Mouse (Mus musculus) cerebellum, postnatal 14 days (tissue): ENCODE measurements around the gene Zfp652.
A peak's percentile ranks its signal among the peaks of the same experiment; 100 is the strongest.
"Not testable (repeated sequence)": the region's sequence is repeated elsewhere in the genome, so short reads cannot be mapped to it uniquely, and the experiment has no call there.

Experiments
- DNase-seq, 2 experiments: peaks; one replicate each; pipeline ENCODE4 v3.0.0; 2021; ENCODE audit warnings: mixed read lengths in 2 of 2

Zfp652 gene

DNA sequence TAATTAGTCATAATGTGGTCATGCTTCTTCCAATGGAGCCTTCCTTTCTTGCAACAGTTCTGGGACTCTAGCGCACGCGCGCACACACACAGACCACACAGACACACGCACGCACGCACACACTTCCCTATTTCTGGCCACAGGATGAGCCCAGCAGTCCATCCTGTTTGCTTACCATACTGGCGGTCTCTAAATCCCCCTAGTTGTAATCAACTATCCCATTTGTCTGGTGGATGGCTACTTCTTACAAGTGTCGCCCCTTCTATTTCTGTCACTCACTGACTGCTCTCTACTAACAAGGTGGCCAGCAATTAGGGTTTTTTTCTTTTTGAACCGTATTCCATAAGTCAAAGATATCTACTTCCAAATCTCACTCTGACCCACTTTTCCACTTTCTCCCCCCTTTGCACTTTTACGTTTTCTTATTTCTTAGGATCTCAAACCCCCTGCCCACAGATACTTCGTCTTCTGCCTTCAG is 349 bp upstream of the Zfp652 start:
- DNase-seq: peak; percentile 41 to 43

DNA sequence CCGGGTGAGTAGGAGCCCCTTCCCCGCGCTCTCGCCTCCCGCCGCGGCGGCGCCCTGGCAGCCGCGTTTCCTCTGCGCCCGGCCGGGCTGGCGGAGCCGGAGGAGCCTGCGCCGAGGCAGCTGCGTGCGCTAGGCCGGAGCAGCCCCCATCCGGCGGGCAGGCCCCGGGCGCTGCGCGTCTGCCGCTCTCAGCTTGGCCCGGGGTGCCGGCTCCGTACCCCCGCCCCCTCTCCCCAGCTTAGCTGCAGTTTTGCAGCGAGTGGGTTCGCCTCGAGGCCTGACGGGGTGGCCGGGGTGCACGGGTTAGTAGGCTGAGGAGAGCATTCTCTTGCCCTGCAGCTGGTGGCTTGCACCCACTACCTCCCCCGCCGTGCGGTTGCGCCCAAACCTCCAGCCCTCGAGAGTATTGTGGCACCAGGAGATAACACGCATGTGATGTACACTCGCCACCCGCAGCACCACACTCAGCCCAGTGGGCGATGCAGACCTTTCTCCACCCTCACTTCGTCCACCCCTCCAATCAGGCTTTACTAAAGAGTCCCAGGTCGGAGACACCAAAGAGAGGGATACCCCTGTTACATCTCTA is 845 bp downstream of the Zfp652 start:
- DNase-seq: peak in 1 of 2 experiments; percentile 68

DNA sequence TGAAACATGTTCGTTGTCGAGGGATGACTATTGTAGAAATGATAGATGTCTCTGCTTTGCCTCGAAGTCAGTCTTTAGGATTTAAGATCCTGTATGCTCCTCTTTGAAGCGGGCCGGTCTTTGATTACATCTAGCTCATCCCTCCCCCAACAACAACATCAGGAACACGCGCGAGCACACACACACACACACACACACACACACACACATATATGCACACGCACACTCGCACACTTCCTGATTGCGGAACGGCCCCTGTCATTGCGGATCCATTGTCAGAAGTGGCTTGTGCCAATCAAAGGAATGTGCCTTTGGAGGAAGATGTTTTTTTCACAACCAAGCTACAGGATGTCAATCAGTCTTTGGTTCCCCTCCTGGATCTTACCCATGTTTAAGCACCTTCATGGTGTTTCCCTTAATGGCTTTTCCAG is 1.4 kb downstream of the Zfp652 start:
- peak in 1 of 2 experiments; percentile 40 for DNase-seq

DNA sequence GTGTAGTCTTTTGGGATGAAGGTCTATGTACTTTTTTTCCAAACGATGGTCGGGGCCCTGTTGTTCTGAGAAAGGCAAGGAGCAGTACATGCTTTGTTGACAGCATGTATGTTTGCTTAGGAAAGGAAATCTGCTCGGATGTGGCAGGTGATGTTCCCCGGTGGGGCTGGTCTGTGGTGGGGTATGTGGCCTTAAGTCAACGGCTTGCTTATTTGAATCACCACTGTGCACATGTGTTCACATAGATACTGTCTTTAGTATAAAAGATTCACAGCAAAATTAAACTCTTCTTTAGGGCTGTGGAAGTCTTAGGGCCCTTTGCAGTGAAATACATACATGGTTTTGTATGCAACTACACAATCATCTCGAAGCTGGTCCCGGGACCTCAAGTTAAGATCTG is 1.9 kb downstream of the Zfp652 start:
- no peak for DNase-seq

DNA sequence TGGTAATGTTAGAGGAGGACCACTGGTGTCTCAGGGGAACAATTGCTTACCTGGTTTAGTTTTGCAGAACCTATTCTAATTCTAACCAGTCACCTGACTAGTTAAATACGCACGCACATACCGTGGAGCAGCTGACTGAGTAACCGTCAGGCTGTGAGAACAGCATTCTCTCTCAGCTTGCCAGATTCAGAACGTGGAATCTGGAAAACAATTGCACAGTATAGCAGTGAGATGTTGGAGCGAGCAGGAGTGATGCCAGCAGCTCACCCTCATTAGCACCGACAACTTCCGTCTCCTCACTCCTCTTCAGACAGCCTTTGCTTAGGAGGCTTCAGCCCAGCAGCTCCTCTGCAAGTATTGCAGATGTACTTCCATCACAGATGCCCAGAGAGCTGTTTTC is 3.7 kb downstream of the Zfp652 start:
- DNase-seq: no peak

DNA sequence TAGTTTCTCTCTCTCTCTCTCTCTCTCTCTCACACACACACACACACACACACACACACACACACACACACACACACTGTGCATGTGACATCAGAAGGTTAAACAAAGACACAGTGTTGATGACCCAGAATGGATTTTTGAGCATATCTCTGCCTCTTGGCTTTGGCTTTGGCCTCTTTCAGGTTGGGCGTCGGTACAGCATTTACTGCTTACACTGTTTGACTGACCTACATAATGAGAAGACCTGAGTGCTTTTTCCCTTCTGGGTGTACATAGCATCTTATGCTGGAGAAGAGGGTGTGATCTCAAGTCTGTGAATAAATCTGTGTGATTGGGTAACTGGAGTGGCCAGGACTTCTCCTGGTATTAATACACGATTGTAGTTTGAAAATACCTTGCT is 6.9 kb downstream of the Zfp652 start:
- DNase-seq: peak; percentile 53 to 55

DNA sequence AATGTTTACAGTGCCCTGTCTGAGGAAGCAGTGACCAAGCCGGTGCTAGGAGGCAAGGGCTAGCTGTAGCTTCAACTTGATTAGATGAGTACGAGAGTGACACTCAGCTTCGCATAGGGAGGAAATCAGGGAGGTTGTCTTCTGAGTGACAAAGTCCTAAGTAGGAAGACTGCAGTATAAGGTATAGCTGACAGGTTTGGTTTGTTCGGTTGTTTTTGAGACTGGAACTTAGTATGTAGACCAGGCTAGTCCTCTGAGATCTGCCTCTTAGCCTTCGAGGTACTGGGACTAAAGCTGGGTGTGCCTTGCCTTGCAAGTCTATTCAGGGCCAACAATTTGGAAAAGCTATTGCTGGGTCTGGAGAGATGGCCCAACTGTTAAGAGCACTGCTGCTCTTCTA is 10.8 kb downstream of the Zfp652 start, which contains the start of gene B130006D01Rik:
B130006D01Rik (plus strand) TSS at position 301 of the 400 bp plus-strand sequence.
- DNase-seq: no peak

DNA sequence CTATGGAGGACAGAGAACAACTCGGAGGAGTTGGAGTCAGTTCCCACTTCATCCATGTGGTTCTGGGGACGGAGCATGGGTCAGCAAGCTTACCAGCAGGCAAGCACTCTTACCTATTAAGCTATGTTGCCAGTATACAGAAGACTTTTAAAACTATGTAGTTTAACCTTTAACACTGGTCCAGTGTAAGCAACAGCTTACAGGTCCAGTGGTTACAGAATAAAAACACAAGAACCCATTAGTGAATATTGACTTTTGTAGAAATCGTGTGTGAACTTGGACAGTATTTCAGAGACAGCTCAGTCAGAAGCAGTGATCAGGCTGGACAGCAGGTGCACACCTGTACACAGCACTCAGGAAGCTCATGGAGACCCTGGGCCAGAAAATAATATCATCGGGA is 12.0 kb downstream of the Zfp652 start:
- no peak for DNase-seq

DNA sequence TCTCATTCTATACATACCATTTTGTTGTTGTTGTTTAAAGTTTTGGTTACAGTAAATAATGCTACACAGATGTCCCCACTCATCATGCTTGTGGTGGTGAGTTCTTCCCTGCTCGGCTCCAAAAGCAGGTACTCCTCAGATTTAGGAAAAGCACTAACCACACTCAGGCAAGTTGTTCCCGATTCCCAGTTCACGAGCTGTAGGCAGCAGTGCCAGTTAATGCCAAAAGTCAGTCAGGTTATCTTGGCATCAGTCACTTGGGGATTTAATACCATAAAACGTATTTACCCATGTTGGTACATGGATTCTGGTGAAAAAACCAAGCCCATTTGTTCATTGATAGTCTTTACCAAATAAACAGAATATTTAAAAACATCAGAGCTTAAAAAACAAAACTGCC is 13.7 kb downstream of the Zfp652 start:
- DNase-seq: no peak

DNA sequence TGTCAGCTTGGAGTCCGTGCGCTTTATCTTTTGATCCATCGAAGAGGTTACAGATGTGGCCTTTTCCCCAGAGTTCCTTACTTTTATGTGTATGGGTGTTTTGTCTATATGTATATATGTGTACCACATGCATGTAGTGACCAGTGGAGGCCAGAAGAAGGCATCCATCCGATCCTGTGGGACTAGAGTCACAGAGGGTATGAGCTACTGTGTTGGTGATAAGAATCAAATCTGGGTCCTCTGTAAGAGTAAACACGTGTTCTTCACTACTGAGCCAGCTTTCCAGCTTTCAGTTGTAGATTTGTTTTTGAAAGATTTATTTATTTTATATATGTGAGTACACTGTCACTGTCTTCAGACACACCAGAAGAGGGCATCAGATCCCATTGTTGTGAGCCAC is 15.5 kb downstream of the Zfp652 start:
- DNase-seq: no peak

DNA sequence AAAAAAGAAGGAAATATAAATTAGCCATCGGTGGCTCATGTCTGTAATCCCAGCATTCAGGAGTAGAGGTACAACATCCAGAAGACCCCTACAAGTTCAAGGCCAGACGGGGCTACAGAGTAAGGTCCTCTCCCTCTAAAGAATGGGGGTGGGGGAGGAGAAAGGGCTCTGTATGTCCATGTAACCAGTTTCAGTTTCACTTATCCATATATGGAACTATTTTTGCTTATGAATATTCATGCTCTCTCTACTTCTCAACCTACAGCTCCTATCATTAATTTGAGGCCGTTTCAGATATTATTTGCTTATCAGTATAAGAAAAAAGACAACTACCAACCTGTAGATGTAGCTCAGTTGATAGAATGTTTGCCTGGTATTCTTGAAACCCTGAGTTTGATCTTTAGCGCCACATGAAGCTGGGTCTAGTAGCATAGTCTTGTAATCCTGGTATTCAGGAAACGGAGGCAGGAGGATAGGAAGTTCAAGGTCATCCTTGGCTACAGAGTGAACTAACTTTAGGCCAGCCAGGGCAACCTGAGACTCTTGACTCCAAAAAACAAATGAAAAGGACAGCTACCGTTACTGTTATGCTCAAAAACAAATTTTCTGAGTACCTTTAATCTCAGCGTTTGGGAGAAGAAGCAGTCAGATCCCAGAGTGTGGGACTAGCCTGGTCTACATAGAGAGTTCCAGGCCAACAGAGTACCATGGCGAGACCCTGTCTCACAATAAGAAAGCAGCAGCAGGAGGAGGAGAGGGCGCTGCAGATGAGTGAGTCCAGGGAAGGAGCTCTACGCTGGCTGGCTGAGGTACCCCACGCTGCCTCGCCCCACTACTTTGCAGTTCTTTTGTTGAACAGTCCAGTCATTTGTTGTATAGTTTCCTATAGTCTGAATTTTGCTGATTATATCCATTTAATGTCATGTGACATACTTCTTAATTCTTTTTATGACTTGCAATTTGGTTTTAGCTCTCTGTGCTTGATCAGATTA is 16.7 kb downstream of the Zfp652 start:
- no peak for DNase-seq

DNA sequence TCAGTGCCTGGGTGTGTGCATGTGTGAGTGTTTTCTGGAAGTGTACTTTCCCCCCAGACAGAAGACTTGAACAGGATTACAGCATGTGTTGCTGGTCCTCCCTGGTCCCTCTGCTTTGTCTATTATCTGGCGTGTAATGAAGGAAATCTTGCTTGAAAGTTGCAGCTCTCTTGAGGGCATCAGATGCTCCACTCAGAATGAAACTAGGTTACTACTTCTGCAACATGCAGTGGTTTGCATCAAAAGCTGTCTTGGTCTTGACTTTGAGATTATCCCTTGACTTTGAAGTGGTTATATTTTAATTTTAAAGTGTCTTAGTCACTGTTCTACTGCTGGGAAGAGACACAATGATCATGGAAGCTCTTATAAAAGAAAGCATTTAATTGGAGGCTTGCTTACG is 22.0 kb downstream of the Zfp652 start:
- DNase-seq: no peak

DNA sequence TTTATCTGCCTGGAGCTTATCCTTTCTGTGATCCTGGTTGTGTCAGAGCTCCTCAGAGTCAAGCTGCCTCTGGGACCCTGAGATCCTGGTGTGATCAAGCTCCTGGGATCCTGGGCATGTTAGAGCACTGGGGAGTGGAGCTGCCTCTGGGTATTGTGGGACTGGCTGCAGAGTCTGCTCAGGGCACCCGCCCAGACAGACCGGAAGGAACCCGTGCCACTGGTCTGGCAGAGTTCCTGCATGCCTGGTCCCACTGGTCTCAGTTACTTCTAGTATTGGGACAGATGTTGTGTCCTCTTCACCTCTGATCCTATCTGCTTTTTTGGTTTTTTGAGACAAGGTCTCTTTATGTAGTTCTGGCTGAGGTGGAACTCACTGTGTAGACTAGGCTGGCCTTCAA is 25.3 kb downstream of the Zfp652 start:
- DNase-seq: peak; percentile 29 to 36

DNA sequence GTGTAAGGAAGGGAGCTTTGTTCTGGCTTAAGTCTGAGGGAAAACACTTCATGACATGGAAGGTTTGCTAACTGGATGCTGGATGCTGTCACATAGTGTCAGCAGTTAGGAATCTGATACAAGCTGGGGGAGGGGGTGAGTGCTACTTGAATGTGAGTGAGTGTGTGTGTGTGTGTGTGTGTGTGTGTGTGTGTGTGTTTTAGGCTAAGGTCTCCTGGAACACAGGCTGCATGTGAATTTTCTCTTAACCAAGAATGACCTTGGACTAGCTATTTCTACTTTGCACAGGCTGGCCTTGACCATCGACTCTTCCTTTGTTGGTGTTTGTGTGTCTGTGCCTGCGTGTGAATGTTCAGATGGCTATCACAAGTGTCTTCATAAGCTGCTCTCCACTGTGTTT is 32.0 kb downstream of the Zfp652 start:
- DNase-seq: no peak

DNA sequence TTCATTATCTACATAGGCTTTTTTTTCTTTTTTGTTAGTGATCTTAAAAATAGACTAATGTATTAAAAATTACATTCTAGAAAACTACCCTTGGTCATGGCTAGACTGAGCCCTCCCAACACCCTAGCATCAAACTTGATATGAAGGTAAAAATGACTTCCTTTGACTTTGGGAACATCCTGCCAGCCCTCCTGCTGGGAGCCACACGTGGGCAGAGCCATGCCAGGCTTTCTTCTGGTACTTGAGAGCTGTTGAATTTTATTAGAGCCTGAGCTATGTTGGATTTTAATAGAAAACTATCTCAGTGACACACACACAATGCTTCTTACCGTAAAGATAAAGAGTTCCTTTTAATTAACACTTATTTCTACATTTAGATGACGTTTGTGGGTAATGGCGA is 34.3 kb downstream of the Zfp652 start:
- peak; percentile 72 to 75 for DNase-seq

DNA sequence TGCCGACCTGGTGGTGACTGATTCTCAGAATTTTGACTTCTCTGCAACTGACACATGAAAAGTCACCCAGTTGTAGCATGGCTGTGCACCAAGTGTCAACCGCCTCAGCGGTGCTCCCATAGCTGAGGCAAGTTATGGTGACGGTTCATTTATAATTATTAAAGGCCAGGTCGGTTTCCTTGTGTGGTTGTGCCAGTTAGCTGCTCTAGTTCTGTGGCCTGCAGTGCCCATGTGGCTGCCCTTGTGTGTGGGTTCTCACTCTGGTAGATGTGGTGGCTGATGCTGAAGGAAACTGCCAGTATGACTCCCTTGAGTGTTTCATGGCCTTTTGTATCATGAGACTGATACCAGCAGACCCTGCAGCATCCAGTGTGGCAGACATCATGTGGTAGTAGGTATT is 35.9 kb downstream of the Zfp652 start:
- no peak for DNase-seq

DNA sequence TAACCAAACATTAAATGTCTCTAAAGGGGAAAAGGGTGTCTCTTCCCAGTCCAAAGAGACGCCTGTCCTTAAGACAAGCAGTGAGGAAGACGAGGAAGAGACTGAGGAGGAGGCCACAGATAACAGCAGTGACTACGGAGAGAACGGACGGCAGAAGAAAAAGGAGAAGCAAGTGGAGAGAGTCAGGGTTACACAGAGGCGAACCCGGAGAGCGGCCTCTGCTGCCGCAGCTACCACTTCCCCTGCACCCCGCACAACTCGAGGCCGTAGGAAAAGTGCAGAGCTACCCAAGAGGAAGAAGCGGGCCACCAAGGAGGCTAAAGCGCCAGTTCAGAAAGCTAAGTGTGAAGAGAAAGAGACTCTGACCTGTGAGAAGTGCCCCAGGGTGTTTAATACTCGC is 37.1 kb downstream of the Zfp652 start:
- no peak for DNase-seq

DNA sequence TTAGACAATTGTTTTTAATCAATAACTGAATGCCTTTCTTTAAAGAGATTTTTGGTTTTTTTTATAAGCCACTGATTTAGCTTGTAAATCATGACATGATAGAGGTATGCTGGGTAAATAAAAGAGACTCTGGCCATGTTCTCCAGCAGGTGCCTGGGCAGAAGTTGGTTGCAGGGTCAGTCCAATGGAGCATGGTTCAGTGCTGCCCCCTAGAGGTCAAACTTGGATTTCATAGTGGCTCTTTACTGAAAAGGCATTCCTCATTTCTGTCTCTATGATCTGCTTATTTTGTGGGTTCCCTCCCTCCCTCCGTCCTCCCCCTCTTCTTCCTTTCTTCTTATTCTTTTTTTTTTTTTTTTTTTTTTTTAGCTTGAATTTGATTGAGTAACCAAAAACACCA is 38.5 kb downstream of the Zfp652 start:
- peak; percentile 92 to 94 for DNase-seq

DNA sequence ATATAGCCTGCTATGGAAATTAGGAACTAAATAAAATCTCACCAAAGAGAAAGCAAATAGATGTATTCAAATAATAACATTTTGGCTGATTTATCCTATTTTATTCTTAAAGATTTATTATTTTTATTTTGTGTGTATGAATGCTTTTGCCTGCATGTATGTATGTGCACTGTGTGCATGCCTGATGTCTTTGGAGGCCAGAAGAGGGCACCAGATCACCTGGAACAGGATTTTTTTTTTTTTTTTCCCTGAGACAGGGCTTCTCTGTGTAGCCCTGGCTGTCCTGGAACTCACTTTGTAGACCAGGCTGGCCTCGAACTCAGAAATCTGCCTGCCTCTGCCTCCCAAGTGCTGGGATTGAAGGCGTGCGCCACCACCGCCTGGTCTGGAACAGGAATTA is 42.7 kb downstream of the Zfp652 start:
- not testable (repeated sequence) for DNase-seq

DNA sequence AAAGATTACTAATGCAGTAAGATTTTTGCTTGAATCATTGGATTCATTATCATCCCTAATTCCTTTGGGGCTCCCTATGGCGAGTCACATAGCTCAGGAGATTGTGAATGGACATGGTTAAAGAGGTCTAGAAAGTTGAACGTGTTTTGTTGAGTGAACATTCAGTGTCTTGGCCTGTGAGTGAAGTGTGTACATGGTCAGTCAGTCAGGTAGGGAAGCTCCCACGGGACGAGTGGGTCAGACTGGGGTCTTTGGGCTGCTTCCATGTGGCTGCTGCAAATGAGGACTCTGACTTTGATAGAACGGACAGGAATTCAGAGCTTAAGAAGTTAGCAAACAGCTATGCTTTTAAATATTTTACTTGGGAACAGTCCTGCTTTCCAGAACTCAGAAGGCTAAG is 48.0 kb downstream of the Zfp652 start:
- DNase-seq: no peak

DNA sequence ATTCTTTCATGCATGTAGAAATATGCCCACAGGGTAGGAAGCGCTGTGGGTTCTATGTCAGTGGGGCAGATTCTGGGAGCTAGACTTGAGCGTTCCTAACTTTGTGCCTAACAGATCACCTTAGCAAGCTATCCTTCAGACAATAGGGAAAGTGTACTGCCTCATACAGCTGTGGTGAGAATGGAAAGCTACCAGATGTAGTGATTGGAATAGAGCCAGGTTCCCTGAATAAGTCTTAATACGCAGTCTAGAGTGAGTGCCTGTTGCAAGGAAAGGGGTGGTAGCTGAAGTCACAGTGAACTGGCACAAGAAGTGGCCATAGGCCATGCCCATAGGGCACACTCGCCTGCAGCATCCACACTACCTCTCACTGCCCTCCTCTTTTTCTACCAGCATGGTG is 50.5 kb downstream of the Zfp652 start:
- DNase-seq: no peak

DNA sequence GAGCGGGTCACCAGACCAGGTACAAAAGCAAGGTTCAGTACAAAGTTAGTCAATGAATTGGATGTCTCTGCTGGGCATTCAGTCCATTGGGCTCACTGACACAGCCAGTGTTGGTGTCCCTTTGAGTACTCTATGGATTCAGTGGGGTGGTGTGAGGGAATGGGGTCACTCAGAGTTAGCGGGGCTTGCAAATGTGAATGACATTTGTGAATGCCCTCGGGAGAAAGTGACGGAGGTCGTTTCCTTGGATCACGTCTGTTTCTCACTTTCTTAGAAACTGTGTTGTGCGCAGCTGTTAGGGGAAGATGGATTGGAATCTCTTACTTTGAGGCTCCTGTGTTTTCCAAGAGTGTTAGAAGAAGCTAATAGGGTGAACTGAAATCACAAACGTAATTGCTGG is 52.3 kb downstream of the Zfp652 start:
- no peak for DNase-seq

DNA sequence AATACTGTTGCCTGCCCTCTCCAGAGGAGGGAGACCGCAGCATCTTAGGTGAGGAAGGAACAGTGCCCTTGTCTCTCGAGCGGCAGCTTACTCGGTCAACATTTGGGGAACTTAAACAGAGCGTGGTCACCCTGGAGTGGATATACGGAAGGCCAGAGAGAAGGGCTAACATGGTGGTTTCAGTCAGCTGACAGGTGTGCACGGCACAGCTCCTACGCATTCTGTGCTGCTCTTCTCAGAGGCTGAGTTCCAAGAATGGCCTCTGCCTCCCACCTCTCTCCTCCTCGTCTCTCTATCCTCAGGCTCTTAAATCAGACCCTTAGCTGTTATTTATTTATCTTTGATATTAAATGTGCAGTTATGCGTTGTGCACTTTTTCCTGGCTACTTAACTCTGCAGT is 52.9 kb downstream of the Zfp652 start:
- no peak for DNase-seq

DNA sequence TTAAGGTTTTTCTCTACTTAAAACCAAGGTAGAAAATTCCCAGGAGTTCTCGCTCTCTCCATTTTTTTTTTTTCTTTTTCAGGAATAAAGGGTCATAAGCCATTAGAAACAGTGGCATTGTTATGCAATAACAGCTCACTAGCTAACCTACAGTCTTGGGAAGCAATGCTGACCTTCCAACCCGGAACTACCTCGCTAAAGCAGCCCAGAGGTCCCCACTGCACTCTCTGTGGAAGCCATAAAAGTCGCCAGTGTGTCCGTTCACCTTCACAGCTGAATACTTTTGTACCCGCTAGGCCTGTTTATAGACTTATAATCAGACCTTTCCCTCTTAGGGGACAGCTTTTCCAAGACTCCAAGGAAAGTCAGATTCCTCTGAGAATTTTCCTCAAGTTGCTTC is 55.8 kb downstream of the Zfp652 start:
- DNase-seq: no peak
